Mouse (Mus musculus) liver, embryonic 15.5 days (tissue): ENCODE measurements around the gene Cdc14a. TPM values are rescaled to one million over a fixed set of nuclear protein-coding genes. Genes with fewer than 3 reads are reported as not detected.

ENCODE experiments used
- ATAC-seq: fragments of 200-750 bp; cut with Nextera tagmentation; 2 replicates; pipeline ENCODE4 v1.8.0; 2017; ENCODE audit warnings: moderate number of reproducible peaks, mild to moderate bottlenecking, moderate library complexity; ENCODE audit not compliant: insufficient read depth
- H3K27ac ChIP-seq: fragments of 300-500 bp; sonication (generic); replicated peaks from 2 replicates; pipeline ENCODE4 v1.5.1; 2015; ENCODE audit warnings: mild to moderate bottlenecking, inconsistent platforms
- H3K27me3 ChIP-seq: fragments of 300-500 bp; sonication (generic); 2 replicates; pipeline ENCODE4 v1.6.1; 2015; ENCODE audit warnings: mild to moderate bottlenecking, inconsistent platforms
- H3K36me3 ChIP-seq: fragments of 300-500 bp; sonication (generic); replicated peaks from 2 replicates; pipeline ENCODE4 v1.6.1; 2015; ENCODE audit warnings: moderate library complexity, mild to moderate bottlenecking, inconsistent platforms
- H3K4me1 ChIP-seq: fragments of 300-500 bp; sonication (generic); replicated peaks from 2 replicates; pipeline ENCODE4 v1.6.1; 2015; ENCODE audit warnings: inconsistent platforms
- H3K4me2 ChIP-seq: fragments of 300-500 bp; sonication (generic); 2 replicates; pipeline ENCODE4 v1.6.1; 2015; ENCODE audit warnings: moderate library complexity, mild to moderate bottlenecking, inconsistent platforms
- H3K4me3 ChIP-seq: fragments of 300-500 bp; sonication (generic); replicated peaks from 2 replicates; pipeline ENCODE4 v1.5.1; 2015; ENCODE audit warnings: mild to moderate bottlenecking, inconsistent platforms
- H3K9ac ChIP-seq: fragments of 300-500 bp; sonication (generic); 2 replicates; pipeline ENCODE4 v1.6.1; 2015; ENCODE audit warnings: moderate library complexity, mild to moderate bottlenecking, inconsistent platforms
- H3K9me3 ChIP-seq: fragments of 300-500 bp; sonication (generic); replicated peaks from 2 replicates; pipeline ENCODE4 v1.6.1; 2016; ENCODE audit warnings: inconsistent platforms
- WGBS: fragments of 180-500 bp; shearing (Covaris S2); methylation state at CpG from one replicate; pipeline ENCODE4 v1.1.7; 2015; ENCODE audit warnings: mixed read lengths; ENCODE audit not compliant: insufficient replicate concordance; 5-methylcytosine and 5-hydroxymethylcytosine counted together
- polyA plus RNA-seq: library from polyadenylated mRNA; unstranded; fragments of >200 nt; fragmentation: Nextera tagmentation; extraction: Ambion mirVana; gene quantifications from 2 replicates; pipeline ENCODE4 v1.2.1, GENCODE M21; 2015

Gene Cdc14a
- polyA plus RNA-seq, 1 experiment from 2014 or later = 2.1 TPM

- no peak for ATAC-seq
- no peak overlapping the region for H3K9ac ChIP-seq
- H3K36me3 ChIP-seq = no peaks in the 10 kb centered on the region
- 0 out of 2 replicates have a peak, but pooled peaks cover 6% of the 10 kb centered on the region for H3K4me1 ChIP-seq
- H3K9me3 ChIP-seq = no peaks in the 10 kb centered on the region
- H3K4me2 ChIP-seq = peak overlapping the region; percentile 21
- no peak overlapping the region for H3K27ac ChIP-seq
- WGBS = 54% methylated on average over 9 of the region's 9 CpGs
- no peak overlapping the region for H3K4me3 ChIP-seq
- no peaks in the 10 kb centered on the region for H3K27me3 ChIP-seq
Observed at GRCm38 (mm10) chr3:116436811-116437601, 13.2 kb upstream of the Cdc14a start.

- Histone ChIP-seq H3K9ac (no peak overlapping the region), H3K4me2 (no peak overlapping the region), H3K36me3 (no peaks in the 10 kb centered on the region), H3K9me3 (no peaks in the 10 kb centered on the region), H3K4me3 (no peak overlapping the region), H3K27ac (no peak overlapping the region), H3K4me1 (0 out of 2 replicates have a peak, but pooled peaks cover 6% of the 10 kb centered on the region), H3K27me3 (no peaks in the 10 kb centered on the region)
- ATAC-seq = no peak
- WGBS = 20% methylated on average over 3 of the region's 3 CpGs
Observed at GRCm38 (mm10) chr3:116436113-116436512, 12.3 kb upstream of the Cdc14a start.

- H3K4me3 ChIP-seq = no peak overlapping the region
- ATAC-seq = no peak
- 0 out of 2 replicates have a peak, but pooled peaks cover 6% of the 10 kb centered on the region for H3K4me1 ChIP-seq
- H3K36me3 ChIP-seq = no peaks in the 10 kb centered on the region
- H3K9ac ChIP-seq = no peak overlapping the region
- H3K9me3 ChIP-seq = no peaks in the 10 kb centered on the region
- no peak overlapping the region for H3K4me2 ChIP-seq
- H3K27ac ChIP-seq = no peak overlapping the region
- no peaks in the 10 kb centered on the region for H3K27me3 ChIP-seq
- WGBS = 35% methylated on average over 3 of the region's 3 CpGs
Observed at GRCm38 (mm10) chr3:116434757-116435156, 10.9 kb upstream of the Cdc14a start.

GRCm38 (mm10) chr3:116425901-116426300, 2.1 kb upstream of the Cdc14a start:
- H3K9ac ChIP-seq = no peak overlapping the region
- WGBS = 88% methylated on average over 6 of the region's 6 CpGs
- H3K27ac ChIP-seq = no peak overlapping the region
- H3K36me3 ChIP-seq = no peaks in the 10 kb centered on the region
- no peak overlapping the region for H3K4me2 ChIP-seq
- ATAC-seq = no peak
- H3K4me3 ChIP-seq = no peak overlapping the region
- H3K4me1 ChIP-seq = peaks cover 18% of the 10 kb centered on the region
- no peaks in the 10 kb centered on the region for H3K9me3 ChIP-seq
- H3K27me3 ChIP-seq = no peaks in the 10 kb centered on the region

GRCm38 (mm10) chr3:116424973-116425284, 1.1 kb upstream of the Cdc14a start:
- no peaks in the 10 kb centered on the region for H3K36me3 ChIP-seq
- peak overlapping the region; percentile 85 for H3K9ac ChIP-seq
- WGBS = 0% methylated on average over 11 of the region's 11 CpGs
- H3K9me3 ChIP-seq = no peaks in the 10 kb centered on the region
- peak overlapping the region; percentile 91 for H3K4me3 ChIP-seq
- peaks cover 18% of the 10 kb centered on the region for H3K4me1 ChIP-seq
- no peaks in the 10 kb centered on the region for H3K27me3 ChIP-seq
- ATAC-seq = peak; percentile 64
- H3K27ac ChIP-seq = peak overlapping the region; percentile 88
- H3K4me2 ChIP-seq = peak overlapping the region; percentile 100

GRCm38 (mm10) chr3:116424160-116424972, 534 bp upstream of the Cdc14a start:
- ATAC-seq = peak; percentile 16
- WGBS = under 1% methylated on average over 32 of the region's 32 CpGs
- Histone ChIP-seq H3K9me3 (no peaks in the 10 kb centered on the region), H3K4me3 (peak overlapping the region; percentile 91), H3K27me3 (no peaks in the 10 kb centered on the region), H3K4me1 (peaks cover 18% of the 10 kb centered on the region), H3K36me3 (no peaks in the 10 kb centered on the region), H3K4me2 (peak overlapping the region; percentile 100), H3K27ac (peak overlapping the region; percentile 88), H3K9ac (peak overlapping the region; percentile 85)

GRCm38 (mm10) chr3:116422795-116423352, 958 bp downstream of the Cdc14a start:
- Histone ChIP-seq H3K4me1 (peaks cover 18% of the 10 kb centered on the region), H3K9me3 (no peaks in the 10 kb centered on the region), H3K27me3 (no peaks in the 10 kb centered on the region), H3K4me3 (peak overlapping the region; percentile 91), H3K9ac (peak overlapping the region; percentile 85), H3K4me2 (peak overlapping the region; percentile 100), H3K36me3 (no peaks in the 10 kb centered on the region; the same call in 1 of the 2 replicates), H3K27ac (peak overlapping the region; percentile 88)
- under 1% methylated on average over 23 of the region's 23 CpGs for WGBS
- no peak for ATAC-seq

- 67% methylated on average over 8 of the region's 8 CpGs for WGBS
- peak overlapping the region; percentile 100 for H3K4me2 ChIP-seq
- H3K4me1 ChIP-seq = peaks cover 18% of the 10 kb centered on the region
- H3K27me3 ChIP-seq = no peaks in the 10 kb centered on the region
- ATAC-seq = no peak
- H3K36me3 ChIP-seq = no peaks in the 10 kb centered on the region; the same call in 1 of the 2 replicates
- H3K27ac ChIP-seq = no peak overlapping the region
- no peak overlapping the region for H3K9ac ChIP-seq
- H3K9me3 ChIP-seq = no peaks in the 10 kb centered on the region
- H3K4me3 ChIP-seq = peak overlapping the region; percentile 91; the same call in 1 of the 2 replicates
Observed at GRCm38 (mm10) chr3:116422074-116422473, 1.8 kb downstream of the Cdc14a start.

- peaks cover 18% of the 10 kb centered on the region for H3K4me1 ChIP-seq
- no peaks in the 10 kb centered on the region for H3K9me3 ChIP-seq
- WGBS = 81% methylated on average over 6 of the region's 6 CpGs
- no peak overlapping the region for H3K9ac ChIP-seq
- H3K27ac ChIP-seq = no peak overlapping the region
- no peaks in the 10 kb centered on the region for H3K27me3 ChIP-seq
- no peak overlapping the region for H3K4me2 ChIP-seq
- no peak for ATAC-seq
- H3K36me3 ChIP-seq = peaks cover 4% of the 10 kb centered on the region; the same call in 1 of the 2 replicates
- no peak overlapping the region for H3K4me3 ChIP-seq
Observed at GRCm38 (mm10) chr3:116421121-116421520, 2.7 kb downstream of the Cdc14a start.

- no peak overlapping the region for H3K4me3 ChIP-seq
- no peak overlapping the region for H3K4me2 ChIP-seq
- peaks cover 4% of the 10 kb centered on the region for H3K36me3 ChIP-seq
- H3K27ac ChIP-seq = no peak overlapping the region
- H3K9me3 ChIP-seq = no peaks in the 10 kb centered on the region
- no peak for ATAC-seq
- H3K4me1 ChIP-seq = peaks cover 18% of the 10 kb centered on the region
- no peak overlapping the region for H3K9ac ChIP-seq
- WGBS = 81% methylated on average over 11 of the region's 11 CpGs
- no peaks in the 10 kb centered on the region for H3K27me3 ChIP-seq
Observed at GRCm38 (mm10) chr3:116419791-116420190, 4.0 kb downstream of the Cdc14a start.

GRCm38 (mm10) chr3:116414451-116414860, 9.4 kb downstream of the Cdc14a start:
- Histone ChIP-seq H3K4me1 (no peaks in the 10 kb centered on the region), H3K4me2 (no peak overlapping the region), H3K27ac (no peak overlapping the region), H3K27me3 (no peaks in the 10 kb centered on the region), H3K9ac (no peak overlapping the region), H3K9me3 (no peaks in the 10 kb centered on the region), H3K4me3 (no peak overlapping the region), H3K36me3 (peaks cover 4% of the 10 kb centered on the region)
- no peak for ATAC-seq
- WGBS = 82% methylated on average over 3 of the region's 3 CpGs
